Mouse (Mus musculus) liver, postnatal 0 days (tissue): ENCODE results near the gene Sec24a. TPM values are rescaled to one million over a fixed set of nuclear protein-coding genes. Genes with fewer than 3 reads are reported as not detected.

Experiments
- ATAC-seq: fragments of 200-750 bp; cut with Nextera tagmentation; 2 replicates; pipeline ENCODE4 v1.8.0; 2017; ENCODE audit warnings: mild to moderate bottlenecking, moderate library complexity
- DNase-seq: peaks from one replicate; pipeline ENCODE4 v3.0.0-alpha.2; 2016
- H3K27ac ChIP-seq: fragments of 300-500 bp; sonication (generic); 2 replicates; pipeline ENCODE4 v1.5.1; 2014; ENCODE audit warnings: antibody characterized with exemption, moderate library complexity, mild to moderate bottlenecking, low read depth
- H3K27me3 ChIP-seq: fragments of 300-500 bp; sonication (generic); 2 replicates; pipeline ENCODE4 v1.6.1; 2014; ENCODE audit warnings: low read length, control low read depth, mixed read lengths; ENCODE audit not compliant: insufficient read depth
- H3K36me3 ChIP-seq: fragments of 300-500 bp; sonication (generic); replicated peaks from 2 replicates; pipeline ENCODE4 v1.6.1; 2014; ENCODE audit warnings: mild to moderate bottlenecking, control low read depth, low read length, moderate library complexity, mixed read lengths; ENCODE audit not compliant: insufficient read depth
- H3K4me1 ChIP-seq: fragments of 300-500 bp; sonication (generic); 2 replicates; pipeline ENCODE4 v1.6.1; 2014; ENCODE audit warnings: antibody characterized with exemption, mild to moderate bottlenecking, control low read depth; ENCODE audit not compliant: insufficient read depth
- H3K4me2 ChIP-seq: fragments of 300-500 bp; sonication (generic); 2 replicates; pipeline ENCODE4 v1.6.1; 2014; ENCODE audit warnings: low read depth, mild to moderate bottlenecking, low read length, moderate library complexity, mixed read lengths
- H3K4me3 ChIP-seq: fragments of 300-500 bp; sonication (generic); 2 replicates; pipeline ENCODE4 v1.5.1; 2014; ENCODE audit warnings: low read depth, low read length
- H3K9ac ChIP-seq: fragments of 300-500 bp; sonication (generic); replicated peaks from 2 replicates; pipeline ENCODE4 v1.6.1; 2014; ENCODE audit warnings: mild to moderate bottlenecking, moderate library complexity
- H3K9me3 ChIP-seq: fragments of 300-500 bp; sonication (generic); 2 replicates; pipeline ENCODE4 v1.6.1; 2016; ENCODE audit warnings: mild to moderate bottlenecking, control low read depth, low read length, mixed read lengths
- CTCF ChIP-seq: sonication (generic); IDR thresholded peaks from 2 replicates; pipeline ENCODE4 v1.5.1; 2016; ENCODE audit warnings: antibody characterized with exemption, low read depth
- EP300 ChIP-seq: IDR thresholded peaks from 2 replicates; pipeline ENCODE4 v1.6.1; 2016; ENCODE audit warnings: antibody characterized with exemption, low read depth, mild to moderate bottlenecking
- WGBS: fragments of 180-500 bp; shearing (Covaris S2); extraction: QIAGEN DNeasy Blood & Tissue Kit; methylation state at CpG from one replicate; pipeline ENCODE4 v1.1.7; 2014; ENCODE audit not compliant: insufficient replicate concordance; 5-methylcytosine and 5-hydroxymethylcytosine counted together
- polyA plus RNA-seq: library from polyadenylated mRNA; unstranded; fragments of >200 nt; fragmentation: Nextera tagmentation; extraction: Ambion mirVana; gene quantifications from 2 replicates; pipeline ENCODE4 v1.2.1, GENCODE M21; 2015

Sec24a gene
- polyA plus RNA-seq, 1 experiment from 2014 or later = 15.0 TPM

- Histone ChIP-seq H3K27ac (no peak overlapping the region), H3K9me3 (no peaks in the 10 kb centered on the region), H3K4me1 (no peaks in the 10 kb centered on the region), H3K9ac (no peak overlapping the region), H3K4me2 (no peak overlapping the region), H3K4me3 (no peak overlapping the region), H3K27me3 (no peaks in the 10 kb centered on the region), H3K36me3 (peaks cover 62% of the 10 kb centered on the region)
- ATAC-seq (no peak), DNase-seq (no peak)
- 87% methylated on average over 6 of the region's 6 CpGs for WGBS
- TF ChIP-seq CTCF = no peak
- TF ChIP-seq EP300 = no peak
Measured at GRCm38 (mm10) chr11:51782721-51783120, 19.3 kb upstream of the Sec24a start.

- no peaks in the 10 kb centered on the region; the same call in 1 of the 2 replicates for H3K4me1 ChIP-seq
- 78% methylated on average over 9 of the region's 9 CpGs for WGBS
- DNase-seq (no peak), ATAC-seq (no peak)
- no peak overlapping the region for H3K4me3 ChIP-seq
- no peak overlapping the region for H3K27ac ChIP-seq
- H3K9ac ChIP-seq = no peak overlapping the region
- no peak overlapping the region for H3K4me2 ChIP-seq
- H3K36me3 ChIP-seq = peaks cover 49% of the 10 kb centered on the region
- H3K27me3 ChIP-seq = no peaks in the 10 kb centered on the region
- H3K9me3 ChIP-seq = no peaks in the 10 kb centered on the region
- TF ChIP-seq CTCF (no peak), EP300 (no peak)
Measured at GRCm38 (mm10) chr11:51780773-51781267, 17.4 kb upstream of the Sec24a start.

DNA sequence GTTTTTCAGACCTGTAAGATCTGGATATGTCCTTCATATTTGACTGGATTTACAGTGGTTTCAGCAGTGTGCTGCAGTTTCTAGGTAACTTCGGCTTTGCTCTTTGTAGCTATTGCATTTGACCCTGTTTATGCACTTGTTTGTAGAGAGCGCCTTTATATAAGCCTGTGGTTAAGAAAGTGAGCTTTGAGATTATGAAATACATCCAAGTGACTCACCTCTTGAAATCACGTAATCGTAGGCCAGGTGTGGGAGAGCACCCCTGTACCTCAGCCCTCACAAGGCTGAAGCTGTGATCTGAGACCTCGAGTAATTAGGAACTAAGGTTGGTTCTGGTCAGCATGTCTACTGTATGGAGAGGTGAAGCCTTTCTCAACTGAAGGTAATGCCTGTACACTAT lies 14.0 kb upstream of the Sec24a start:
- peaks cover 6% of the 10 kb centered on the region; the same call in 1 of the 2 replicates for H3K4me1 ChIP-seq
- no peak for TF ChIP-seq CTCF
- peak; percentile 44; the same call in 1 of the 2 replicates for TF ChIP-seq EP300
- ATAC-seq = peak; percentile 66
- H3K4me2 ChIP-seq = 0 out of 2 replicates have a peak overlapping the region, but pooled peaks have one; percentile 29
- no peaks in the 10 kb centered on the region for H3K9me3 ChIP-seq
- no peak for DNase-seq
- no peaks in the 10 kb centered on the region for H3K27me3 ChIP-seq
- no peak overlapping the region for H3K4me3 ChIP-seq
- H3K36me3 ChIP-seq = peaks cover 28% of the 10 kb centered on the region
- 71% methylated on average over 5 of the region's 5 CpGs for WGBS
- H3K9ac ChIP-seq = no peak overlapping the region
- H3K27ac ChIP-seq = peak overlapping the region; percentile 72

DNA sequence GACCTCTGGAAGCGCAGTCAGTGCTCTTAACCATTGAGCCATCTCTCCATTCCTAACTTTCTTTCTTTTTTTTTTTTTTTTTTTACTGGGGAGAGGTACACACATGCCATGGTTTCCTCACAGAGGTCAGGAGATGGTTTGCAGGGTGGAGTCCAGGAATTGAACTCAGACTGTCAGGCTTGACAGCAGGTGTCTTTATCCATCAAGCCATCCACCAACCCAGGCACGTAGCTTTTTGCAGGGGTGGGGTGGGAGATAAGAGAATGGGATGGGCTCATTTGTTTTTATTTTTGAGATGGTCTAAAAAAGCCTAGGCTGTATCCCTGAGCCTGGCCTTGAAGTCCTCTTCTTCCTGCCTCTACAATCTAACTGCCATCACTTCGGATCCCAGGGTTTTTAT lies 12.1 kb upstream of the Sec24a start:
- H3K4me3 ChIP-seq = no peak overlapping the region
- no peak for TF ChIP-seq CTCF
- no peak for TF ChIP-seq EP300
- H3K9me3 ChIP-seq = no peaks in the 10 kb centered on the region
- H3K27me3 ChIP-seq = no peaks in the 10 kb centered on the region
- 70% methylated on average over 3 of the region's 3 CpGs for whole genome bisulfite sequencing
- no peak for DNase-seq
- peaks cover 16% of the 10 kb centered on the region for H3K36me3 ChIP-seq
- H3K4me2 ChIP-seq = no peak overlapping the region
- peaks cover 6% of the 10 kb centered on the region; the same call in 1 of the 2 replicates for H3K4me1 ChIP-seq
- no peak overlapping the region for H3K27ac ChIP-seq
- ATAC-seq = no peak
- no peak overlapping the region for H3K9ac ChIP-seq

- peak overlapping the region; percentile 50 for H3K4me2 ChIP-seq
- no peaks in the 10 kb centered on the region for H3K9me3 ChIP-seq
- no peaks in the 10 kb centered on the region for H3K36me3 ChIP-seq
- peak overlapping the region; percentile 95 for H3K27ac ChIP-seq
- DNase-seq (peak; percentile 34), ATAC-seq (peak; percentile 86)
- WGBS = 57% methylated on average over 5 of the region's 5 CpGs
- no peaks in the 10 kb centered on the region for H3K27me3 ChIP-seq
- TF ChIP-seq EP300 = 0 out of 2 replicates have a peak, but pooled peaks have one; percentile 14
- no peak for TF ChIP-seq CTCF
- H3K9ac ChIP-seq = peak overlapping the region; percentile 53
- no peak overlapping the region for H3K4me3 ChIP-seq
- H3K4me1 ChIP-seq = peaks cover 13% of the 10 kb centered on the region
Measured at GRCm38 (mm10) chr11:51768296-51768695, 4.9 kb upstream of the Sec24a start.

GRCm38 (mm10) chr11:51767579-51768220 lies 4.3 kb upstream of the Sec24a start:
- peak overlapping the region; percentile 95 for H3K27ac ChIP-seq

More at GRCm38 (mm10) chr11:51767579-51768220, 4.3 kb upstream of the Sec24a start:
- WGBS = 52% methylated on average over 8 of the region's 8 CpGs
- no peak overlapping the region for H3K4me3 ChIP-seq
- 0 out of 2 replicates have a peak overlapping the region, but pooled peaks have one; percentile 30 for H3K9ac ChIP-seq
- peak; percentile 25 for DNase-seq
- peaks cover 19% of the 10 kb centered on the region for H3K4me1 ChIP-seq
- H3K27me3 ChIP-seq = no peaks in the 10 kb centered on the region
- no peak for TF ChIP-seq CTCF
- TF ChIP-seq EP300 = peak; percentile 24
- no peaks in the 10 kb centered on the region for H3K9me3 ChIP-seq
- H3K4me2 ChIP-seq = peak overlapping the region; percentile 40; the same call in 1 of the 2 replicates
- peak; percentile 80 for ATAC-seq
- no peaks in the 10 kb centered on the region for H3K36me3 ChIP-seq
